Mouse (Mus musculus): ENCODE data around the gene Ctbs. TPM values are rescaled to one million over a fixed set of nuclear protein-coding genes. Genes with fewer than 3 reads are reported as not detected.
"Not testable (repeated sequence)": the region's sequence is repeated elsewhere in the genome, so short reads cannot be mapped to it uniquely, and the experiment has no call there.

Gene Ctbs
- polyA plus RNA-seq, 1 experiment from 2014 or later, result 11.8 TPM

GRCm38 (mm10) chr3:146413992-146414391, 35.6 kb upstream of the Ctbs start:
- no peaks in the 10 kb centered on the region for H3K27me3 ChIP-seq (replicated peaks)
- no peak overlapping the region for H3K4me3 ChIP-seq
- no peak overlapping the region for H3K27ac ChIP-seq (ENCODE audit: poor library complexity, severe bottlenecking)
- H3K4me2 ChIP-seq, result no peak overlapping the region
- H3K9me3 ChIP-seq (replicated peaks), result no peaks in the 10 kb centered on the region
- peaks cover 5% of the 10 kb centered on the region for H3K36me3 ChIP-seq
- H3K4me1 ChIP-seq (replicated peaks), result peaks cover 35% of the 10 kb centered on the region
- WGBS, result 78% methylated on average over 4 of the region's 4 CpGs
- H3K9ac ChIP-seq, result 0 out of 2 replicates have a peak overlapping the region, but pooled peaks have one; percentile 27
- no peak for ATAC-seq (ENCODE audit: insufficient number of reproducible peaks, low FRiP score)

DNA sequence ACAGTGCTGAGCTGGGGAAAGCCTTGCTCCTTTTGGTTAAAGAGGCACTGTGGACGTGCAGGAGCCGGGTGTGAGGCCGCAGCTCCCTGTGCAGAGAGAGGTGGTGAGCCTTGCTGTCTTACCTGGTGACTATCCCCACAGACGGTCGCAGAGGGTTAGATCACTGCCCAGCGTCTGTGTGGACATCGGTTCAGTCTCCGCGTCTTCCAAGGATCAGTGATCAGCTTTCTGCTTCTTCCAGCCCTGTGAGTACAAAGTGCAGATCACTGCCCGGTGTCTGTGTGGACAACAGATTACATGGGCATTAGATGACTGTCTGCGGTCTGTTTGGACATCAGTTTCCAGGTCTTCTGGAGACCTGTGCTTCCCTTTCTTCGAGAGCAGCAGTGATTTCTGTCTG, 35.0 kb upstream of the Ctbs start:
- H3K4me3 ChIP-seq, result no peak overlapping the region
- H3K36me3 ChIP-seq, result peaks cover 11% of the 10 kb centered on the region
- no peak for ATAC-seq (ENCODE audit: insufficient number of reproducible peaks, low FRiP score)
- H3K27ac ChIP-seq (ENCODE audit: poor library complexity, severe bottlenecking), result no peak overlapping the region
- H3K9ac ChIP-seq, result 0 out of 2 replicates have a peak overlapping the region, but pooled peaks have one; percentile 27
- H3K4me2 ChIP-seq, result no peak overlapping the region
- no peaks in the 10 kb centered on the region for H3K9me3 ChIP-seq (replicated peaks)
- no peaks in the 10 kb centered on the region for H3K27me3 ChIP-seq (replicated peaks)
- peaks cover 35% of the 10 kb centered on the region for H3K4me1 ChIP-seq (replicated peaks)
- WGBS, result 87% methylated on average over 12 of the region's 12 CpGs

DNA sequence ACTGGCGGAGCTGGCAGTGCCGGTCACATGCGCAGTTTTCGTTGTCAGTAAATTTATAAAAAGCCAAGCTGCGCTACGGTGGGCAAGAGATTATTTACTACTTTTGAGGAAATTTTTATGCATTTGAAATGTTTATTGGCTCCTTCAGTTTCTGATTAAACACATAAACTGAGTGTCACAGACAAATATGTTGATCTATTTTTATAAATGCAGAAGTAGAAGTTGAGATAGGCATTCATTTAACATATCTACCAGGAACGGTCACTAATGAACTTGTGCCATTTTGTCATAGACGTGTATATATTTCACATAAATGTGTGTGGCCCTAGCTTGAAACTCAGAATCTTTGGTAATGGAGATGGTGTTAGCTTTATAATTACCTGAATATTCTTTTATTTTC, 31.7 kb upstream of the Ctbs start:
- Histone ChIP-seq H3K4me2 (no peak overlapping the region), H3K9me3 (replicated peaks) (no peaks in the 10 kb centered on the region), H3K36me3 (peaks cover 20% of the 10 kb centered on the region), H3K27ac (ENCODE audit: poor library complexity, severe bottlenecking) (no peak overlapping the region), H3K4me3 (no peak overlapping the region), H3K27me3 (replicated peaks) (no peaks in the 10 kb centered on the region), H3K4me1 (replicated peaks) (peaks cover 21% of the 10 kb centered on the region), H3K9ac (no peak overlapping the region)
- ATAC-seq (ENCODE audit: insufficient number of reproducible peaks, low FRiP score), result no peak
- 95% methylated on average over 8 of the region's 8 CpGs for WGBS

DNA sequence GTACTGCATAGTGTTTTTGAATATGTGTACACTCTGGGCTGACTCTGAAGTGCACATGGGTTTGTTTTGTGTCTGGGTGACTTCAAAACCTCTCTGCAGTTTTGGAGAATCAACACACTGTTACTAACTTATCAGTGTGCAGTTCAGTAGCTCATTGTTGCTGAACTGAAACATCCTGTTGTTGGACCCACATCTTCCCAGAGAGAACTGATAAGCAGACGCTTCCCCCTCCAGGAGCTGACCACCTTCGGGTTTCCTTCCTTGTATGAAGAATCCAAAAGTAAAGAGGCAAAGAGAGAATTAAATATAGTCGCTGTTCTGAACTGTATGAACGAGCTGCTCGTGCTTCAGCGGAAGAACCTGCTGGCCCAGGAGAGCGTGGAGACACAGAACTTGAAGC, 30.7 kb upstream of the Ctbs start:
- 59% methylated on average over 7 of the region's 7 CpGs for whole genome bisulfite sequencing
- H3K4me1 ChIP-seq (replicated peaks), result peaks cover 25% of the 10 kb centered on the region
- ATAC-seq (ENCODE audit: insufficient number of reproducible peaks, low FRiP score), result no peak
- no peak overlapping the region for H3K9ac ChIP-seq
- no peaks in the 10 kb centered on the region for H3K9me3 ChIP-seq (replicated peaks)
- H3K27me3 ChIP-seq (replicated peaks), result no peaks in the 10 kb centered on the region
- H3K36me3 ChIP-seq, result peaks cover 28% of the 10 kb centered on the region
- no peak overlapping the region for H3K4me3 ChIP-seq
- H3K4me2 ChIP-seq, result no peak overlapping the region
- 0 out of 2 replicates have a peak overlapping the region, but pooled peaks have one; percentile 44 for H3K27ac ChIP-seq (ENCODE audit: poor library complexity, severe bottlenecking)

DNA sequence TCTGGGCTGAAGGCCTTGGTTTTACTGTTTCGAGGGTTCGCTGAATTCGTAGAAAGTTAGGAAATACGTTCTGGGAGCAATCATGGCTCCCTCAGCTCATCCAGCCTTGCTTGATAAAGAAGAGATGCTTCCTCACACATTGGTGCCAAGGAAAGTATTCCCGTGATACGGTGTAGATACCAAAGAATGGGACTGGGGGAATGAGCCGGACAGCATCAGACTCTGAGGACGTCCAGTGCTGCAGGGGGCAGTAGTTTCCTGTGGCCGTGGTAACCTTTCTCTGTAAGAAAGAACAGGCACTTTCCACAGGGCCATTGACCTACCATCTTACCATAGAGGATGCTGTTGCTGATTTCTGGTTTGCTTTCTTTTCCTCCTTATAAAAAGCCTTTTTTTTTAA, 30.1 kb upstream of the Ctbs start:
- no peak for ATAC-seq (ENCODE audit: insufficient number of reproducible peaks, low FRiP score)
- WGBS, result 73% methylated on average over 9 of the region's 9 CpGs
- Histone ChIP-seq H3K27me3 (replicated peaks) (no peaks in the 10 kb centered on the region), H3K4me1 (replicated peaks) (peaks cover 24% of the 10 kb centered on the region), H3K9ac (no peak overlapping the region), H3K36me3 (peaks cover 28% of the 10 kb centered on the region), H3K9me3 (replicated peaks) (no peaks in the 10 kb centered on the region), H3K27ac (ENCODE audit: poor library complexity, severe bottlenecking) (peak overlapping the region; percentile 44; the same call in 1 of the 2 replicates), H3K4me3 (no peak overlapping the region), H3K4me2 (no peak overlapping the region)

DNA sequence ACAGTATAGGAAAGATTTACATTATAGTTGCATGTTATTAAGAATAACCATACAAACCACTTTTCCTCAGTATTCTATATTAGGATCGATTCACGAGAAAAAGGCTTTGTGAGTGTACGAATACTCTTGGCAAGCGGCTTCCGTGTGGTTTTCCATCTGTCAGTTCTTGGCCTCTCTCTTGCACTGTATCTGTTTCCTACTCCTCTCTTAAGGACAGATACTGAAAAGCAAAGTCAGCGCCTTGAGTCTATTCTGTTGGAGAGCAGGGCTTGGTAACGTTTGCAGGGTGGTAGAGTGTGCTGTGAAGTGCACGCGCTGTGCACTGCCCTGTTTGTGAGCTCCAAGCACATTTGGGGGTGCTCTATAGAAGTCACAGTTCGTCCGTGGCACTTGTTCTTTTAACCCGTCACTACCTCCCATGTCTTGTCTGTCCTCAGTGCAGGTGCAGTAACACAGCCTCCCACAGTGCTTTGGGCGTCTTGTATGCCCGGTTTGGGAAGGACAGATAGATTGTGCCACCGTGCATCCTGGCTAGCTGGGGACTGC, 29.5 kb upstream of the Ctbs start:
- no peak overlapping the region for H3K27ac ChIP-seq (ENCODE audit: poor library complexity, severe bottlenecking)
- H3K9me3 ChIP-seq (replicated peaks), result no peaks in the 10 kb centered on the region
- H3K36me3 ChIP-seq, result peaks cover 28% of the 10 kb centered on the region
- H3K4me1 ChIP-seq (replicated peaks), result peaks cover 27% of the 10 kb centered on the region
- no peaks in the 10 kb centered on the region for H3K27me3 ChIP-seq (replicated peaks)
- H3K9ac ChIP-seq, result no peak overlapping the region
- no peak overlapping the region for H3K4me2 ChIP-seq
- H3K4me3 ChIP-seq, result no peak overlapping the region
- no peak for ATAC-seq (ENCODE audit: insufficient number of reproducible peaks, low FRiP score)
- 84% methylated on average over 15 of the region's 15 CpGs for WGBS

- ATAC-seq (ENCODE audit: insufficient number of reproducible peaks, low FRiP score), result no peak
Measured at GRCm38 (mm10) chr3:146421787-146422186, 27.8 kb upstream of the Ctbs start.

GRCm38 (mm10) chr3:146423710-146424109, 25.9 kb upstream of the Ctbs start:
- Histone ChIP-seq H3K27ac (ENCODE audit: poor library complexity, severe bottlenecking) (no peak overlapping the region), H3K9me3 (replicated peaks) (no peaks in the 10 kb centered on the region), H3K27me3 (replicated peaks) (no peaks in the 10 kb centered on the region), H3K4me1 (replicated peaks) (peaks cover 42% of the 10 kb centered on the region), H3K9ac (no peak overlapping the region), H3K36me3 (peaks cover 42% of the 10 kb centered on the region), H3K4me3 (no peak overlapping the region), H3K4me2 (no peak overlapping the region)
- ATAC-seq (ENCODE audit: insufficient number of reproducible peaks, low FRiP score), result no peak
- 82% methylated on average over 7 of the region's 7 CpGs for WGBS

More at GRCm38 (mm10) chr3:146421787-146422186, 27.8 kb upstream of the Ctbs start:
- Histone ChIP-seq H3K27me3 (replicated peaks) (no peaks in the 10 kb centered on the region), H3K4me3 (no peak overlapping the region), H3K36me3 (peaks cover 34% of the 10 kb centered on the region), H3K4me2 (no peak overlapping the region), H3K27ac (ENCODE audit: poor library complexity, severe bottlenecking) (no peak overlapping the region), H3K4me1 (replicated peaks) (peaks cover 33% of the 10 kb centered on the region), H3K9me3 (replicated peaks) (no peaks in the 10 kb centered on the region), H3K9ac (no peak overlapping the region)
- WGBS, result 42% methylated on average over 8 of the region's 8 CpGs

DNA sequence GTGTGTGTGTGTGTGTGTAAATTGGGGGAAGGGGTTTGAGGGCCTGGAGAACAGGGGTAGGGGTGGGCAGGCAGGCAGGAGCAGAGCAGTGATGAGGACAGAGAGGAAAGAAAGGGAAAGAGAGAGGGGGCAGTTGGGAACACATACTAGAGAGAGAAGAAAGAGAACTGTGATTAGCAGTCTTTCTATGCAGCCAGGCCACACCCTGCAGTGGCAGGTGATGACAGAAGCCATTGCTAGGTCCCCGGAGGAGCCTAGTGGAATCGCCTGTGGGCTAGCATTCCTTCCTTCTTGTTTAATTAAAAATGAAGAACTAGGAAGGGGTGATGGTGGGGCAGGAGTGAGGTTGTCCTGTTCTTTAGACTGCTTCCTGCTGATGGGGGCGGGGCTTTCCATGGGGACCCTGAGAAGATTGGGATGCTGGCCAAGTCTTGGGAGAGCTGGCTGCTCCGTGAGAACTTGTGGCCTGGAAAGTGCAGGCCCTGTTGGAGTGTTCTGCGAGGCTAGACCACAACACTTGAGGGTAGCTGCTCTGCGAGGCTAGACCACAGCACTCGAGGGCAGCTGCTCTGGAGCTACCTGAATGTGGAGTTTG, 25.2 kb upstream of the Ctbs start:
- ATAC-seq (ENCODE audit: insufficient number of reproducible peaks, low FRiP score), result peak; percentile 20; the same call in 1 of the 2 replicates
- Histone ChIP-seq H3K9me3 (replicated peaks) (no peaks in the 10 kb centered on the region), H3K4me1 (replicated peaks) (peaks cover 42% of the 10 kb centered on the region), H3K27ac (ENCODE audit: poor library complexity, severe bottlenecking) (no peak overlapping the region), H3K9ac (no peak overlapping the region), H3K27me3 (replicated peaks) (no peaks in the 10 kb centered on the region), H3K36me3 (peaks cover 40% of the 10 kb centered on the region), H3K4me2 (no peak overlapping the region), H3K4me3 (no peak overlapping the region)
- 43% methylated on average over 7 of the region's 7 CpGs for WGBS

DNA sequence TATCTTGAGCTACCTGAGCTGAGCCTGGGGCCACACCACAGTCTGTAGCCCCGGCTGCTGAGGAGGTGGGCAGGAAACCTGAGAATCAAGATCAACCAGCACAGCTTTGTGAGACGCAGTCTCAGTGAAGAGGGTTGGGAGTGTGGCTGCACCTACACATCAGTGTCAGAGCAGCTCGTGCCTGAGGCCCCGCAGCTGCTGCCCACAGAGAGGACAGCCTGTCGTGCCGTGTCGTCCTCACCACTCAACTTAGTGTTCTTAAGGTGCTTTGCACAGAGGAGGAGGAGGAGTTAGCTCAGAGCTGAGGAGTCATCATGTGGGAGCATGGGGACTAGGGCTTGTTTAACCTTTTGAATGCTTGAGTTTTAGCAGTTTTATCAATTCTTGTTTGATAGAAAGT, 23.7 kb upstream of the Ctbs start:
- Histone ChIP-seq H3K4me2 (no peak overlapping the region), H3K27me3 (replicated peaks) (no peaks in the 10 kb centered on the region), H3K4me3 (no peak overlapping the region), H3K4me1 (replicated peaks) (peaks cover 42% of the 10 kb centered on the region), H3K27ac (ENCODE audit: poor library complexity, severe bottlenecking) (no peak overlapping the region), H3K9me3 (replicated peaks) (no peaks in the 10 kb centered on the region), H3K9ac (no peak overlapping the region), H3K36me3 (peaks cover 39% of the 10 kb centered on the region)
- 61% methylated on average over 7 of the region's 7 CpGs for WGBS
- ATAC-seq (ENCODE audit: insufficient number of reproducible peaks, low FRiP score), result no peak

- Histone ChIP-seq H3K4me1 (replicated peaks) (peaks cover 42% of the 10 kb centered on the region), H3K9ac (no peak overlapping the region), H3K27ac (ENCODE audit: poor library complexity, severe bottlenecking) (no peak overlapping the region), H3K9me3 (replicated peaks) (no peaks in the 10 kb centered on the region), H3K4me2 (no peak overlapping the region), H3K36me3 (peaks cover 41% of the 10 kb centered on the region), H3K4me3 (no peak overlapping the region), H3K27me3 (replicated peaks) (no peaks in the 10 kb centered on the region)
- whole genome bisulfite sequencing, result 88% methylated on average over 8 of the region's 8 CpGs
- ATAC-seq (ENCODE audit: insufficient number of reproducible peaks, low FRiP score), result no peak
Measured at GRCm38 (mm10) chr3:146426489-146426888, 23.1 kb upstream of the Ctbs start.

DNA sequence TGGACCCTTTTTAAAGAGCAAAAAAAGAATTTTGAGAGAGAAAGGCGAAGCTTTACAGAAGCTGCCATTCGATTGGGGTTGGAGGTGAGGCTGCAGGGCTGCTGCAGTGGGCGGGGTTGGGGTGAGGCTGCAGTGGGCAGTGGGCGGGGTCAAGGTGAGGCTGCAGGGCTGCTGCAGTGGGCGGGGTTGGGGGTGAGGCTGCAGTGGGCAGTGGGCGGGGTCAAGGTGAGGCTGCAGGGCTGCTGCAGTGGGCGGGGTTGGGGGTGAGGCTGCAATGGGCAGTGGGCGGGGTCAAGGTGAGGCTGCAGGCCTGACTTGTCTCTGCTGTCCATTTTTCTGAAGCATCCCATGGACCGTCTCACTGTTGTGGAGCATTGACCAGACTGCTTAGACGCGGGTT, 16.5 kb upstream of the Ctbs start:
- not testable (repeated sequence) for H3K9ac ChIP-seq

More for the DNA sequence above, 16.5 kb upstream of the Ctbs start:
- H3K27ac ChIP-seq (ENCODE audit: poor library complexity, severe bottlenecking); H3K4me2 ChIP-seq; H3K27me3 ChIP-seq (replicated peaks); H3K4me3 ChIP-seq; H3K4me1 ChIP-seq (replicated peaks); ATAC-seq (ENCODE audit: insufficient number of reproducible peaks, low FRiP score); H3K9me3 ChIP-seq (replicated peaks): not testable (repeated sequence)
- 92% methylated on average over 10 of the region's 11 CpGs for WGBS
- peaks cover 68% of the 10 kb centered on the region for H3K36me3 ChIP-seq

All from heart, embryonic 12.5 days (tissue).